Mouse (Mus musculus) spleen, adult 2 months (tissue): ENCODE results near the gene Poc1a. TPM values are rescaled to one million over a fixed set of nuclear protein-coding genes. Genes with fewer than 3 reads are reported as not detected.

Experiments
- DNase-seq, 2 experiments: peaks; one replicate each; pipeline versions ENCODE4 v3.0.0 to v3.0.0-alpha.2; 2012 to 2021; ENCODE audit warnings: low spot score in 2 of 2, low read depth in 1 of 2
- H3K27ac ChIP-seq: fragments of 200-500 bp; 2 replicates; pipeline ENCODE4 v1.5.1; 2012; ENCODE audit warnings: low read length, inconsistent platforms; ENCODE audit not compliant: insufficient read depth
- H3K27me3 ChIP-seq: fragments of 200-500 bp; 2 replicates; pipeline ENCODE4 v1.6.1; 2012; ENCODE audit warnings: mild to moderate bottlenecking, moderate library complexity, low read length, inconsistent platforms; ENCODE audit not compliant: control insufficient read depth, insufficient read depth
- H3K36me3 ChIP-seq: fragments of 200-500 bp; 2 replicates; pipeline ENCODE4 v1.6.1; 2012; ENCODE audit warnings: mild to moderate bottlenecking, low read length, inconsistent platforms; ENCODE audit not compliant: control insufficient read depth, insufficient read depth
- H3K4me1 ChIP-seq: fragments of 200-500 bp; 2 replicates; pipeline ENCODE4 v1.6.1; 2011; ENCODE audit warnings: inconsistent platforms; ENCODE audit not compliant: control insufficient read depth, insufficient read depth, insufficient read length
- H3K4me3 ChIP-seq: fragments of 200-500 bp; 2 replicates; pipeline ENCODE4 v1.5.1; 2011; ENCODE audit warnings: mild to moderate bottlenecking, inconsistent platforms; ENCODE audit not compliant: insufficient read depth, insufficient read length; ENCODE audit errors: extremely low read depth
- CTCF ChIP-seq: fragments of 200-500 bp; IDR thresholded peaks from 2 replicates; pipeline ENCODE4 v1.5.1; 2011; ENCODE audit warnings: mild to moderate bottlenecking, inconsistent platforms; ENCODE audit not compliant: insufficient read depth, insufficient read length, insufficient replicate concordance; ENCODE audit errors: extremely low read depth
- POLR2A ChIP-seq: fragments of 200-500 bp; IDR thresholded peaks from 2 replicates; pipeline ENCODE4 v1.6.1; 2011; ENCODE audit warnings: low read depth, low read length, inconsistent platforms
- WGBS: fragments of 180-500 bp; shearing (Covaris S2); methylation state at CpG from one replicate; pipeline ENCODE4 v1.1.7; 2018; 5-methylcytosine and 5-hydroxymethylcytosine counted together
- polyA plus RNA-seq: library from polyadenylated mRNA; depleted of rRNA; stranded (reverse); fragments of >200 nt; gene quantifications from 2 replicates; pipeline ENCODE4 v1.2.3, GENCODE M21; 2012

Gene Poc1a
- polyA plus RNA-seq, 1 experiment, result 6.8 TPM

GRCm38 (mm10) chr9:106312950-106313360 lies 32.1 kb downstream of the Poc1a start:
- no peak for TF ChIP-seq CTCF
- TF ChIP-seq POLR2A, result no peak
- Histone ChIP-seq H3K4me1 (peaks cover 13% of the 10 kb centered on the region; the same call in 1 of the 2 replicates), H3K27ac (no peak overlapping the region), H3K4me3 (no peak overlapping the region), H3K36me3 (no peaks in the 10 kb centered on the region), H3K27me3 (no peaks in the 10 kb centered on the region)
- WGBS, result 36% methylated on average over 7 of the region's 7 CpGs
- DNase-seq, result peak; percentile 7 to 11

GRCm38 (mm10) chr9:106314196-106314595 lies 33.3 kb downstream of the Poc1a start:
- DNase-seq, result no peak
- Histone ChIP-seq H3K27ac (no peak overlapping the region), H3K4me3 (no peak overlapping the region), H3K4me1 (peaks cover 6% of the 10 kb centered on the region; the same call in 1 of the 2 replicates), H3K27me3 (no peaks in the 10 kb centered on the region), H3K36me3 (no peaks in the 10 kb centered on the region)
- WGBS, result 90% methylated on average over 3 of the region's 3 CpGs
- TF ChIP-seq POLR2A (no peak), CTCF (no peak)

GRCm38 (mm10) chr9:106318074-106318473 lies 37.2 kb downstream of the Poc1a start:
- 83% methylated on average over 2 of the region's 2 CpGs for WGBS
- Histone ChIP-seq H3K27me3 (no peaks in the 10 kb centered on the region), H3K36me3 (no peaks in the 10 kb centered on the region), H3K4me3 (no peak overlapping the region), H3K4me1 (no peaks in the 10 kb centered on the region; the same call in 1 of the 2 replicates), H3K27ac (no peak overlapping the region)
- no peak for DNase-seq
- TF ChIP-seq POLR2A (no peak), CTCF (no peak)

- no peaks in the 10 kb centered on the region for H3K4me1 ChIP-seq
- 70% methylated on average over 2 of the region's 2 CpGs for WGBS
- H3K4me3 ChIP-seq, result no peak overlapping the region
- no peaks in the 10 kb centered on the region for H3K36me3 ChIP-seq
- no peaks in the 10 kb centered on the region for H3K27me3 ChIP-seq
- peak overlapping the region; percentile 4; the same call in 1 of the 2 replicates for H3K27ac ChIP-seq
- TF ChIP-seq CTCF (no peak), POLR2A (no peak)
- no peak for DNase-seq
Measured at GRCm38 (mm10) chr9:106319095-106319494, 38.2 kb downstream of the Poc1a start.

- 93% methylated on average over 3 of the region's 3 CpGs for WGBS
- Histone ChIP-seq H3K36me3 (no peaks in the 10 kb centered on the region), H3K27me3 (no peaks in the 10 kb centered on the region), H3K27ac (no peak overlapping the region), H3K4me1 (no peaks in the 10 kb centered on the region), H3K4me3 (no peak overlapping the region)
- DNase-seq, result no peak
- TF ChIP-seq POLR2A (no peak), CTCF (no peak)
Measured at GRCm38 (mm10) chr9:106322497-106322896, 41.6 kb downstream of the Poc1a start.

- no peak for TF ChIP-seq POLR2A
- TF ChIP-seq CTCF, result no peak
- WGBS, result 97% methylated on average over 8 of the region's 8 CpGs
- Histone ChIP-seq H3K27ac (no peak overlapping the region), H3K4me3 (no peak overlapping the region), H3K36me3 (no peaks in the 10 kb centered on the region), H3K4me1 (no peaks in the 10 kb centered on the region), H3K27me3 (no peaks in the 10 kb centered on the region)
- DNase-seq, result no peak
Measured at GRCm38 (mm10) chr9:106326241-106326640, 45.4 kb downstream of the Poc1a start.

- no peak overlapping the region for H3K4me3 ChIP-seq
- no peaks in the 10 kb centered on the region for H3K4me1 ChIP-seq
- H3K27ac ChIP-seq, result no peak overlapping the region
- no peaks in the 10 kb centered on the region for H3K27me3 ChIP-seq
- DNase-seq, result no peak
- no peak for TF ChIP-seq POLR2A
- TF ChIP-seq CTCF, result no peak
- no peaks in the 10 kb centered on the region for H3K36me3 ChIP-seq
- WGBS, result 92% methylated on average over 8 of the region's 8 CpGs
Measured at GRCm38 (mm10) chr9:106327125-106327809, 46.4 kb downstream of the Poc1a start.
